Mouse (Mus musculus) forelimb bud, embryonic 11.5 days (tissue): ENCODE measurements around the gene Lmo1.
"Not testable (repeated sequence)": the region's sequence is repeated elsewhere in the genome, so short reads cannot be mapped to it uniquely, and the experiment has no call there.

Experiments
- DNase-seq: peaks from one replicate; pipeline ENCODE4 v3.0.0-alpha.2; 2012; ENCODE audit warnings: low read depth, low spot score

Gene Lmo1

GRCm38 (mm10) chr7:109115488-109115887 is 59.5 kb downstream of the Lmo1 start:
- not testable (repeated sequence) for DNase-seq

- DNase-seq: no peak
Measured at GRCm38 (mm10) chr7:109114950-109115349, 60.1 kb downstream of the Lmo1 start.

GRCm38 (mm10) chr7:109111000-109111399 is 64.0 kb downstream of the Lmo1 start:
- DNase-seq: no peak

- DNase-seq: no peak
Measured at GRCm38 (mm10) chr7:109104894-109105293, 70.1 kb downstream of the Lmo1 start.

- DNase-seq: no peak
Measured at GRCm38 (mm10) chr7:109101167-109101566, 73.8 kb downstream of the Lmo1 start.

- DNase-seq: peak; percentile 47
Measured at GRCm38 (mm10) chr7:109098145-109099018, 76.6 kb downstream of the Lmo1 start.

- DNase-seq: no peak
Measured at GRCm38 (mm10) chr7:109097203-109097602, 77.8 kb downstream of the Lmo1 start.

- no peak for DNase-seq
Measured at GRCm38 (mm10) chr7:109096618-109097017, 78.4 kb downstream of the Lmo1 start.

GRCm38 (mm10) chr7:109094294-109094693 is 80.7 kb downstream of the Lmo1 start:
- DNase-seq: no peak

- DNase-seq: not testable (repeated sequence)
Measured at GRCm38 (mm10) chr7:109091316-109091715, 83.7 kb downstream of the Lmo1 start.
